Mouse (Mus musculus) midbrain, embryonic 12.5 days (tissue): ENCODE results near the gene Vcp. TPM values are rescaled to one million over a fixed set of nuclear protein-coding genes. Genes with fewer than 3 reads are reported as not detected.

Experiments used
- ATAC-seq: fragments of 200-750 bp; cut with Nextera tagmentation; 2 replicates; pipeline ENCODE4 v1.8.0; 2017; ENCODE audit warnings: low read depth, moderate TSS enrichment, moderate library complexity; ENCODE audit not compliant: low FRiP score
- H3K27ac ChIP-seq: fragments of 300-500 bp; sonication (generic); replicated peaks from 2 replicates; pipeline ENCODE4 v1.5.1; 2016; ENCODE audit warnings: mild to moderate bottlenecking
- H3K27me3 ChIP-seq: fragments of 300-500 bp; sonication (generic); 2 replicates; pipeline ENCODE4 v1.6.1; 2016; ENCODE audit warnings: mild to moderate bottlenecking
- H3K36me3 ChIP-seq: fragments of 300-500 bp; sonication (generic); 2 replicates; pipeline ENCODE4 v1.6.1; 2016
- H3K4me1 ChIP-seq: fragments of 300-500 bp; sonication (generic); 2 replicates; pipeline ENCODE4 v1.6.1; 2016
- H3K4me2 ChIP-seq: fragments of 300-500 bp; sonication (generic); replicated peaks from 2 replicates; pipeline ENCODE4 v1.6.1; 2016; ENCODE audit warnings: mild to moderate bottlenecking, moderate library complexity
- H3K4me3 ChIP-seq: fragments of 300-500 bp; sonication (generic); 2 replicates; pipeline ENCODE4 v1.5.1; 2016; ENCODE audit warnings: mild to moderate bottlenecking
- H3K9ac ChIP-seq: fragments of 300-500 bp; sonication (generic); replicated peaks from 2 replicates; pipeline ENCODE4 v1.6.1; 2016; ENCODE audit warnings: mild to moderate bottlenecking, moderate library complexity
- H3K9me3 ChIP-seq: fragments of 300-500 bp; sonication (generic); 2 replicates; pipeline ENCODE4 v1.6.1; 2016; ENCODE audit warnings: mild to moderate bottlenecking
- WGBS: fragments of 180-500 bp; shearing (Covaris S2); methylation state at CpG from one replicate; pipeline ENCODE4 v1.1.7; 2016; 5-methylcytosine and 5-hydroxymethylcytosine counted together
- polyA plus RNA-seq: library from polyadenylated mRNA; unstranded; fragments of >200 nt; fragmentation: Nextera tagmentation; extraction: Ambion mirVana; gene quantifications from 2 replicates; pipeline ENCODE4 v1.2.1, GENCODE M21; 2016

Vcp gene
- polyA plus RNA-seq, 1 experiment from 2014 or later: 645 TPM

DNA sequence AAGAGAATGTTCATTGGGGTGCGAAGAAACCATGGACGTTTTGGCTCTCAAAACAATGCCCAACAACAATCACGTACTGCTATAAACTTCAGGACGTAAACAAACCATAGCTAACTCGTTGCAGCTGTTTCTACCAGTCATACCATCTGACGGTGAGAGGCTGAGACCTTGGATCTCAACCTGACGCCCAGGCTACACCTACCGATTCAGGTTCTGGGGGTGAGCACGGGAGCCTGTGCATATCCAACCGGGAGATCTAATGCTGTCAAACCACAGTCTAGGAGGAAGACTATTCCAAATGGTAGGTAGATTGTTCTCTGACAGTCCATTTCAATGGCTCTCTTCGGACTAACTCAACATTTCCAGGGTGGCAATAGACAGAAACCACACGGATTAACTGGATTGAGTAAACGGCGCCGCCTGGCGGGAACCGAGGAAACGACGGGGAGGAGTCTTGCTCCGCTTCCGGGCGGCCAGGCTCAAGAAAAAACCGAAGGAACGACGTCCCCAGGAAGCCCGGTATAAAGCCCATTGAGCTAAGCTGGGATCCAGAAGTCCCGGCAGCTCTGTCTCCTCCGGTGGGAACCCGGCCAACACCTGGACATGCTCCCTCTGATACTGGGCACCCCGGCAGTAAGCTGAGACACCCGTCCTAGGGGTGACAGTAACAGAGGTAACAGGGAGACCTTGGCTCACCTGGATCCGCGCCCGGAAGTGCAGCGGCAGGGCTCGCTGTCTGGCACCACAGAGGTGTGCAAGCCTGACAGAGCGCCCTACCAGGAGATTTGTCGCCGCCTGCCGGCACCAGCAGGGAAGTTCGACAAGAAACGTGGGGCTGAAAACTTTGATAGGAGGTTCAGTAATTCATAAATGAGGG lies 25.0 kb upstream of the Vcp start, which contains the start of gene Pigo:
Pigo (minus strand) TSS at position 736 of the 877 bp plus-strand sequence.
- 10% methylated on average over 42 of the region's 42 CpGs for WGBS
- peaks cover 17% of the 10 kb centered on the region for H3K4me1 ChIP-seq

DNA sequence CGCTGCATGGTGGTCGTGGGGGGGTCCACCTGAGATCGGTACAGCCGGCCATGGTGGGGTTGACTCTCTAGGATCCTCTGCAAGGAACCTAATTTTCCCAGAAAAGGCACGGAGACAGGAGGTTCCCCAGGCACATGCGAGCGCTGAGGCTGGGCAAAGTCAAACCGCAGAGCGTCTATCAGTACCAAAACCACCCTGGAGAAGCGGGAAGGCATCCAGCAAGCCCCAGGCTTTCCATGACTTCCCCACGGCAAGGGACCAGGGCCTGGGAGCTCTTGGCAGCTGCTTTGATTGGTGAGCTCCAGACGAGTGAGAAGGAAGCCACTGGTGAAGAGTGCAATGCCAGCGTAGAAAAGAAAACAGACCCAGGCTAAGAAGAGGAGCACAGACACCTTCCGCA lies 24.4 kb upstream of the Vcp start:
- Histone ChIP-seq H3K27me3 (no peaks in the 10 kb centered on the region), H3K9me3 (no peaks in the 10 kb centered on the region), H3K4me2 (peak overlapping the region; percentile 64), H3K4me3 (peak overlapping the region; percentile 57), H3K36me3 (peaks cover 71% of the 10 kb centered on the region), H3K9ac (peak overlapping the region; percentile 56), H3K4me1 (peaks cover 12% of the 10 kb centered on the region), H3K27ac (0 out of 2 replicates have a peak overlapping the region, but pooled peaks have one; percentile 85)
- no peak for ATAC-seq
- WGBS: 88% methylated on average over 14 of the region's 14 CpGs

More for the DNA sequence above, 25.0 kb upstream of the Vcp start, which contains the start of gene Pigo:
- peak; percentile 92 for ATAC-seq
- Histone ChIP-seq H3K27me3 (no peaks in the 10 kb centered on the region), H3K9me3 (no peaks in the 10 kb centered on the region), H3K36me3 (peaks cover 69% of the 10 kb centered on the region), H3K4me3 (peak within 1 kb of the TSS; percentile 57), H3K9ac (peak within 1 kb of the TSS; percentile 56), H3K4me2 (peak within 1 kb of the TSS; percentile 64), H3K27ac (peak within 1 kb of the TSS; percentile 85)

DNA sequence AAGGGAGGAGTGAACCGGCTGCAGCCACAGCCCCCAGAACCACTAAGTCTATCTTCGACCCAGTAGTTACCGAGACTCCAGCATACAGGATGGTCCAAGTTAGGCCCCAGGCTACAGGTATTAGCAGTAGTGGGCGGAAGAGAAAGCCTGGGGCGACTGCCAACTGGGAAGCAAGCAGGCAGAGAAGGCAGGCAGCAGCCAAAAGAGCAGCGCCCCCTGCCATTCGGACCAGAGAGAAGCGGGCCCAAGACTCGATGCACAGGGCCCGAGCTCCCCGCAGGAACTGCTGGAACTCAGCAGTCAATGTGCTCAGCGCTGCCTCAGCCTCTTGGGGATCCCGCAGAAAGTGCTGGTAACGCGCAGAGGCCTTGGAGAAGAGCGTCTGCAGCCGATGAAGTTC lies 21.0 kb upstream of the Vcp start:
- no peak for ATAC-seq
- WGBS: 71% methylated on average over 17 of the region's 17 CpGs
- Histone ChIP-seq H3K4me3 (no peak overlapping the region), H3K4me1 (peaks cover 12% of the 10 kb centered on the region), H3K36me3 (peaks cover 70% of the 10 kb centered on the region), H3K9ac (no peak overlapping the region), H3K27ac (no peak overlapping the region), H3K4me2 (no peak overlapping the region), H3K9me3 (no peaks in the 10 kb centered on the region), H3K27me3 (no peaks in the 10 kb centered on the region)

DNA sequence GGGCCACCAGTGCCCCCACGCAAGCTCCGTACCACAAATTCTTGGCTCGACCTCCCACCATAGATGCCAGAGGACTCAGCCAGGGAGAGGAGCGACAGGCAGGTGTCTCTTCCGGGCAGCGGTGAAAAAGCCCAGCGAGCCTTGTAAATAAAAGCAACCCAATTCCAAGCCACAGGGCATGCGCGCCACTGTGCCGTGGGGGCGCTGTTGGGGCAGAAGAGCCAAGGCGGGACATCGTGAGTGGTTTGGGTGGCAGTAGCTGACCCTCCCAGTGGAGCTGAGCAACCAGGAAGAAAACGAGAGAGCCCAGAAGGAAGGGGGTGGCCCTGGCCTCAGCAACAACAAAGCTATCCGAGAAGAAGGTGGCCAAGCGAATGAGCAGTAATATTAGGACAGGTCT lies 20.6 kb upstream of the Vcp start:
- H3K36me3 ChIP-seq: peaks cover 70% of the 10 kb centered on the region
- H3K9me3 ChIP-seq: no peaks in the 10 kb centered on the region
- H3K4me2 ChIP-seq: no peak overlapping the region
- H3K4me3 ChIP-seq: no peak overlapping the region
- no peak for ATAC-seq
- WGBS: 87% methylated on average over 16 of the region's 16 CpGs
- H3K4me1 ChIP-seq: peaks cover 12% of the 10 kb centered on the region
- H3K27me3 ChIP-seq: no peaks in the 10 kb centered on the region
- no peak overlapping the region for H3K9ac ChIP-seq
- H3K27ac ChIP-seq: no peak overlapping the region

DNA sequence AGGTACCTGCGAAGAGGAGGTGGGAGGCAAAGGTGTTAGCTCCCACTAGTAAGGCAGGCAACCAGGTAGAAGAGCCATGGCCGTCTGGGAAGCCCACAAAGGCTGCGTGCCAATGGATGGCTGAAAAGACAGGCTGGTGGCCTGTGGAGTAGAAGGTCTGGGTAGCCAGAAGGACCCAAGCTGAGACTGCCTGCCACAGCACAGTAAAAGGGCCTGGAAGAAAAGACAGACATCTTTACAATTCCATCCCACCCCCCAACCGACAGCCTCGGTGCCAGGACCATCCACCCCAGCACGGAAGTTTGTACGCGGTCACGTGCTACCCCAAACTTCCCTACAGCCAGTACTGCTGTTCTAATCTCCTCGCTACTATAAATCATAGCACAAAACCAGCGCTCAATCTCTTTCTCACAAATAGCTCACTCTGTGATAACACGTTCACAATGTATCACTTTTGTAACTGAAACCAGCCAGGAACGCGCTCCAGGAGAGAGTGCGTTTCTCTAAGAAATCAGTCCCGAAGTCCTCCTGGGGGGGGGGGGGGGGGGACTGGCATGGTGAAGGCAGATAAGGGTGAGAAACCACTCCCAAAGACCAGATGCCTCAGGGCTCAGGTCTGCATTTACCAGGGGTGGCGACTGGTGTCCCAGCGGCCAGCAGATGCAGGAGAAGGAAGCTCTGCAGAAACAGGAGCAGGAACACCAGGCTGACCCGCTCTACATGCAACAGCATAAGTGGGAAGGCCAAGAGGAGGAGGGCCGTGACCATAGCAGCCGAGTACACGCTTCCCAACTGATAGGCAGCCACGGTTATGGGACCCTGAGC lies 19.5 kb upstream of the Vcp start:
- H3K4me3 ChIP-seq: no peak overlapping the region
- no peak overlapping the region for H3K9ac ChIP-seq
- H3K27ac ChIP-seq: no peak overlapping the region
- H3K4me2 ChIP-seq: no peak overlapping the region
- 92% methylated on average over 23 of the region's 23 CpGs for WGBS
- H3K4me1 ChIP-seq: peaks cover 10% of the 10 kb centered on the region
- H3K9me3 ChIP-seq: no peaks in the 10 kb centered on the region
- peaks cover 70% of the 10 kb centered on the region for H3K36me3 ChIP-seq
- no peaks in the 10 kb centered on the region for H3K27me3 ChIP-seq
- ATAC-seq: no peak

DNA sequence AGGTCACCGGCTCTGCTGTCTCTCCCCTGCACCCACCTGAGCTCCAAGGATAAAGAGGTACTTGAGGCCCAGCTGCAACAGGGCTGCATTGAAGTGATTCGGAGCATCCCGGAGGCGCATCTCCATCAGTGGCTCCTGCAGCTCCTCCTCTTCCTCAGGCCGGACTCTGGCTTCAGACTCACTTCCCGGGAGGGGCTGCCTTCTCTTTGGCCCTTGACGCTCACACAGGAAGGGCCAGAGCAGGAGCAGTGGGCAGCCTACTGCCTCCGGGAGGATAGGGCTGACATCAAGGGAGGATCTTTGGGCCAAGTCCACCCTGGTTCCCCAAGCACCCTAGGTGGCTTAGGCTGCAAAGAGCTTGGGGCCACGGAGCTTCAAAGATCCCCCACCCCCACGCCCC lies 18.9 kb upstream of the Vcp start:
- Histone ChIP-seq H3K4me2 (no peak overlapping the region), H3K9me3 (no peaks in the 10 kb centered on the region), H3K4me1 (peaks cover 4% of the 10 kb centered on the region; the same call in 1 of the 2 replicates), H3K27me3 (no peaks in the 10 kb centered on the region), H3K36me3 (peaks cover 70% of the 10 kb centered on the region), H3K27ac (no peak overlapping the region), H3K4me3 (no peak overlapping the region), H3K9ac (no peak overlapping the region)
- 93% methylated on average over 10 of the region's 10 CpGs for WGBS
- no peak for ATAC-seq

DNA sequence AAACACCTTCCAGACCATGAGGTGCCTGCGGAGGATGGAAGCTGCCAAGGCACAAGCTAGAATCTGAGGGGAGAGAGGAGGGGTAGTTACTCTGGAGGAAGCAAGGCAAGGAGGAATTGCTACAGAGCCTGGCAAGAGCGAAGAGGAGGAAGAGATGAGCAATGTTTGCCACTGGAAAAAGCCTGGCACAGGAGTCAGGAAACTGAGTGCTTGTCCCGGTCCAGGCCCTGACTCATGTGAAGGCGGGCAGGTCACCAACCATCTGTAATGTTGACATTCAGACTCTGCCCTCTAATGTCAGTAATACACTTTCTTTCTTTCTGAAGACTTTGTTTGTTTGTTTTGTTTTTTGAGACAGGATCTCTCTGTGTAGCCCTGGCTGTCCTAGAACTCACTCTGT lies 17.8 kb upstream of the Vcp start:
- no peak for ATAC-seq
- no peak overlapping the region for H3K4me3 ChIP-seq
- H3K27me3 ChIP-seq: no peaks in the 10 kb centered on the region
- 92% methylated on average over 4 of the region's 4 CpGs for WGBS
- H3K9ac ChIP-seq: no peak overlapping the region
- no peaks in the 10 kb centered on the region for H3K4me1 ChIP-seq
- H3K4me2 ChIP-seq: no peak overlapping the region
- no peaks in the 10 kb centered on the region for H3K9me3 ChIP-seq
- H3K36me3 ChIP-seq: peaks cover 65% of the 10 kb centered on the region
- no peak overlapping the region for H3K27ac ChIP-seq

DNA sequence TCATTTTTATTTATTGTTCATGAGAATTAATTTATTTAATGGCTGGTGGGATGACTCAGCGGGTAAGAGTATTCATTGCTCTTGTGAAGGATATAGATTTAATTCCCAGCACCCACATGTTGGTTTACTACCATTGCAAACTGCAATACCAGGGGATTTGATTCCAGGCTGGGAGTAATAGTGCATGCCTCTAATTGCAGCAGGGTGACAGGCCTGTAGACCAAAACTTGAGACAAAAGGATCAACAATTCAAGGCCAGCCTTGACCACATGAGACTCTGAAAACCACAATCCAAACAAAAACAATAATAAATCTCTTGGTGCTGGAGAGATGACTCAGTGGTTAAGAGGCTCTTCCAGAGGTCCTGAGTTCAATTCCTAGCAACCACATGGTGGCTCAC lies 11.8 kb upstream of the Vcp start:
- H3K4me2 ChIP-seq: no peak overlapping the region
- ATAC-seq: no peak
- peaks cover 12% of the 10 kb centered on the region for H3K4me1 ChIP-seq
- 0 out of 2 replicates have a peak, but pooled peaks cover 5% of the 10 kb centered on the region for H3K36me3 ChIP-seq
- no peak overlapping the region for H3K27ac ChIP-seq
- H3K27me3 ChIP-seq: no peaks in the 10 kb centered on the region
- no peaks in the 10 kb centered on the region for H3K9me3 ChIP-seq
- no peak overlapping the region for H3K4me3 ChIP-seq
- WGBS: 97% methylated on average over 1 of the region's 1 CpGs
- no peak overlapping the region for H3K9ac ChIP-seq

DNA sequence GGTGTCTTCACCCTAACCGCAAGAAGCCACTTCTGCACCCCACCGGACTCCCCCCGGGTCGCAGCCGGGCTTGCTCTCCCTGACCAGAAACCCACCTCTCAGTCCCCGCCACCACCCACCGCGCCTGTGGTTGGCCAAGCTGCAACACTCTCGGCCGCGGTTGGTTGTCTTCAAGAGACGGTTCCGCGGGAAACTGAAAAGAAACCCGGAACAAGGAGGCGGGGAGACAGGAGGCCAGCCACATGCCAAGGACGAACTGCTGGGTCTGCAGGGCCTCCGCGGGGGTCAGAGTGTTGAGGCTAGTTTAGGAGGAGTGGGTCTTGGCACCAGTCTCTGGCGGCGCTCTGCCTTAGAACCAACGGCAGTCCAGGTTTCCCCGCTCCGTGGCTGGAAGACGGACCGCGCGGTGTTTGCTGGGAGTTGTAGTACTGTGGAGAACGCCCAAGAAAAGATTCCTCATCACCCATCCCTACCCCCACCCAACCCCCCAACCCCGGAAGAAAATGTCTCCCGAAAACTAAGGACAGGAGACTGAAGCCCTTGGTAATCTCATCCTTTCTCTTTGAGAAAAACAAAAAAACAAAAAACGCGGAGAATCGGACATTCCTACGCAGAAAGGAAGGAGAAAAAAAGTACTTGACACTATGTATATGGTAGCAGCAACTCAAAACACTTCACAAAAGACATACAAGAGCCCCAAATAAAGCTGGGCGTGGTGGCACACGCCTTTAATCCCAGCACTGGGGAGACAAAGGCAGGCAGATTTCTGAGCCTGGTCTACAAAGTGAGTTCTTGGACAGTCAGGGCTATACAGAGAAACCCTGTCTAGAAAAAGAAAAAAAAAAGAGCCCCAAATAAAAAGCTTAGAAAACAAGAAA lies 10.1 kb upstream of the Vcp start, which contains the start of gene Fancg:
Fancg (minus strand) TSS at position 346 of the 878 bp plus-strand sequence.
- ATAC-seq: peak; percentile 93
- H3K4me2 ChIP-seq: peak within 1 kb of the TSS; percentile 87
- H3K9me3 ChIP-seq: no peaks in the 10 kb centered on the region
- peak within 1 kb of the TSS; percentile 35; the same call in 1 of the 2 replicates for H3K27ac ChIP-seq
- peaks cover 12% of the 10 kb centered on the region for H3K4me1 ChIP-seq
- H3K4me3 ChIP-seq: peak within 1 kb of the TSS; percentile 65
- H3K9ac ChIP-seq: peak within 1 kb of the TSS; percentile 58
- H3K27me3 ChIP-seq: no peaks in the 10 kb centered on the region
- H3K36me3 ChIP-seq: no peaks in the 10 kb centered on the region
- under 1% methylated on average over 37 of the region's 37 CpGs for WGBS

DNA sequence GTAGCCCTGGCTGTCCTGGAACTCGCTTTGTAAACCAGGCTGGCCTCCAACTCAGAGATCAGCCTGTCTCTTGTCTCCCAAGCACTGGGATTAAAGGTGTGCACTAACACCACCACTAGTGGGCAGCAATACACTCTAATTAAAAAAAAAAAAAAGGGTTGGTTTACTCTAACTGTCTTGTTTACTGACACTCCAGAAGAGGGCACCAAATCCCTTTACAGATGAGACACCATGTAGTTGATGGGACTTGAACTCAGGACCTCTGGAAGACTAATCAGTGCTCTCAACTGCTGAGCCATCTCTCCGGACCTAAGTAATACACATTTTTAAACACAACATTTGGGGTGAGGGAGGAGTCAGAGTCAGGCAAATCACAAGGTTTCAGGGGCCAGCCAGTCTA lies 5.5 kb upstream of the Vcp start:
- no peak overlapping the region for H3K4me3 ChIP-seq
- 59% methylated on average over 2 of the region's 2 CpGs for WGBS
- no peaks in the 10 kb centered on the region for H3K27me3 ChIP-seq

DNA sequence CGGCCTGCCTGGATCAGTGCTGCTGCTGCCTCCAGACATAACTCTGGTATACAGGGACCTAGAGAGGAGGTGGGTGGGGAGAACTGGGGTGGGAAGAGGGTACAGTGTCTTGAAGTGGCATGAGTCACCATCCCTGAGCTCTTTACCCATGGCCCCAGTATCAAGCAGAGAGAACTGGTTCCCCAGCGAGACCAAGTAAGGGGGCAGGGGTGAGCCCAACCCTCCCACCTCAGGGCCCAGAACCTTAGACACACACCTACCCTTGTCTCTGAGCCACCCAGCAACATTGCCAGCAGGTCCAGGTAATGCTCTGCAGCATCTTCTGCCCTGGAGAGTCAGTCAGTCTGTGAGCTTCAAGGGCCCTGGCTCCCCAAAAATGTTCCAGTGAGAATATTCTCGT lies 4.6 kb upstream of the Vcp start:
- no peaks in the 10 kb centered on the region for H3K9me3 ChIP-seq
- no peak overlapping the region for H3K4me3 ChIP-seq
- no peak for ATAC-seq
- H3K4me2 ChIP-seq: no peak overlapping the region
- no peak overlapping the region for H3K9ac ChIP-seq
- 95% methylated on average over 3 of the region's 3 CpGs for WGBS
- H3K27ac ChIP-seq: no peak overlapping the region
- no peaks in the 10 kb centered on the region for H3K27me3 ChIP-seq
- H3K4me1 ChIP-seq: peaks cover 15% of the 10 kb centered on the region
- no peaks in the 10 kb centered on the region for H3K36me3 ChIP-seq

More for the DNA sequence above, 5.5 kb upstream of the Vcp start:
- H3K27ac ChIP-seq: no peak overlapping the region
- ATAC-seq: no peak
- H3K4me2 ChIP-seq: no peak overlapping the region
- no peaks in the 10 kb centered on the region for H3K9me3 ChIP-seq
- H3K4me1 ChIP-seq: peaks cover 13% of the 10 kb centered on the region
- no peak overlapping the region for H3K9ac ChIP-seq
- no peaks in the 10 kb centered on the region for H3K36me3 ChIP-seq
